Mouse (Mus musculus) cerebellum, adult (tissue): ENCODE results near the gene Prkce.

ENCODE experiments used
- ATAC-seq: cut with Nextera tagmentation; 2 replicates; pipeline ENCODE4 v1.9.2; 2017; ENCODE audit warnings: mild to moderate bottlenecking, moderate library complexity, mixed read lengths; ENCODE audit not compliant: insufficient number of reproducible peaks, low FRiP score, low TSS enrichment

Gene Prkce

GRCm38 (mm10) chr17:86582341-86582740 lies 414.8 kb downstream of the Prkce start:
- no peak for ATAC-seq

- no peak for ATAC-seq
These were observed 418.9 kb downstream of the Prkce start for GRCm38 (mm10) chr17:86586441-86586840.

DNA sequence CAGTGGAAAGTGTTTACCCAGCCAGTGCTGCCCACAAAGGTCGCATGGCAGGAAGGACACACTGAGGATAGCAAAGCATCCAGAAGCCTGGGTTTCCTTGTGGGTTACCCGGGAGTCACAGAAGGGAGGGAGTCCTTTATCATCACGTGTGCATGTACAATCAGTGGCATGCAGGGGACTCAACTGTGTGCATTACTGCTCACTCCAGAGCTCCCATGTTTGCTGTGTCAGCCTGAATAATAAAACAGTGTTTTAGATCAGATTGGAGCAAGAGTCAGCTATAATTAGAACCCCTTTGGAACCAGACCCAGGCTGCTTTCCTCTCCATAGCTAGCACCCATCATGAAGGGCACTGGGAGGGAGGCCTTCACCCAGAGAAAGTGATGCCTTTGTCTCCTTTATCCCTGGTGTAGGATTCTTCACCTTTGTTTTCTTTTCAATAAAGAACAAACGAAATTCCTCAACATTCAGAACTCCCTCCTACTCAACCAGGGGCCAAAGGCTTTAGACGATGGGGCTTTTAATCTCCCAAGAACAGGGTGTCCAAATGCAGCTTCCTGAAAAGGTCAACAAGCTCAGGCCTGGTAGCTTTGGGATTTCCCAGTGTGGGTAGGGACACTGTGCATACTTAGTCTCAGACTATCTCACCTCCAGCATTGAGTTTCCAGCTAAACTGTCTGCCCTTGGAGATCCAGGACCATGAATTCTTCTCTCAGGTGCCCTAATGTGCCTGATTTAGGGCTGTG lies 421.3 kb downstream of the Prkce start:
- no peak for ATAC-seq

- no peak for ATAC-seq
These were observed 422.1 kb downstream of the Prkce start for GRCm38 (mm10) chr17:86589681-86590080.

DNA sequence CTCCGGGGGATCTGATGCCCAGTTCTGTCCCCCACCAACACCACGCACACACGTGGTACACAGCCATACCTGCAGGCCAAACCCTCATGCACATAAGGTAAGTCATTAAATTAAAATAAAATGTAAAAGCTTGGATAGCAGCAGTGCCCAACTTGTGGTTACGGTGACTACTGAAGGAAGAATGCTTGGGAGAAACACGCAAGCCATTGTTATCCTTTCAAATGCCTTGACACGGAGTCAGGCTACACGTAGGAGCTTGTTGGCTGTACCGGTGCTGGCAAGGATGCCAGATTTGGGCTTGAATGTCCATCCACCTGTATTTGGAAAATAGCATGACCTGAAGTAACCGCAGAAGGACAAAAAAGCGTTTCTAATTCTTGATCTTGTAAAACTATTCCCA lies 423.7 kb downstream of the Prkce start:
- ATAC-seq = no peak

- no peak for ATAC-seq
These were observed 425.5 kb downstream of the Prkce start for GRCm38 (mm10) chr17:86592991-86593586.

DNA sequence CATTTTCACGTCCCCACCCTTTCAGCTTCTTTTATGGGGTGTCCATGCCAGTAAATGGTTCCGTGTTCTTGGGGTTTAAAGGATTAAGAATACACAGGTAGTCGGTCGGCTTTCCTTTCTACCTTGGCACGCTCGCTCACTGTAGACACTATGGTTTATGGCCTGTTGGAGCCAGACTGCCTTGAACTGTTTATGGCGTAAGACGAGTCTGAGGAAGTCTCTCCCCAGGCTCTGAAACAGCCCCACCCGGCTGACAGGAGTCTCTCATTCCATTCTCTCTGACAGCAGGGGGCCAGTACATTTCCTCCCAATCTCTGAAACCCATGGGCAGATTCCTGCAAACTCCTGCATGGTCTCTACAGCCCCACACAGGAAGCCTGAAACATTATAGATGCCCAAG lies 427.9 kb downstream of the Prkce start:
- no peak for ATAC-seq

GRCm38 (mm10) chr17:86601116-86601515 lies 433.5 kb downstream of the Prkce start:
- ATAC-seq = no peak

- no peak for ATAC-seq
These were observed 434.3 kb downstream of the Prkce start for GRCm38 (mm10) chr17:86601901-86602300.

DNA sequence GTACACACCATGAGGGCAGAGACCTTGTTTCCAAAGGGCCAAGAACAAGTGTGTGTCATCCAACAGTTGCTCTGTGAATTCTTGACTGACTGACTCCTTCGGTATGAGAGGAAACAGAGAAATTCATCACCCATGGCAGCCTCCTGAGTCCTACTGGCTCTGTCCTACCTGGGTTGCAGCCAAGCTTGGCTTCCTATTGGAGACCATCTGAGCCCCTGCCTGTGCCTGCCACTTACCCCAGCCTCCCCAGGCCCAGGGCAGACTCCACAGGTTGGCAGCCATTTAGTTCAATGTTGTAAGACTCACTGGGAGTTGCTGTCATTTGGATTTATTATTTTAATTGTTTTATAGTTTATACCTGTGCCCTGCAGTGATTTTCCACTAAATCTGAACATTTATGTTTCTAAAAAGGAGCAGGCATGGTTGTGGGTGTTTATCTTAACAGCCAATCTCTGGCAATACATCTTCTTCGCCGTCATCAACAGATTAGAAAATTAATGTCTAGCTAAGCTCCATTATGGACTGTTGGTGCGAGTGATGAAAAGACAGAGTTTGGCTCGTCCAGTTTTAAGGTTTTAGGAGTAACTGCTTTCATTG lies 436.4 kb downstream of the Prkce start:
- ATAC-seq = no peak

DNA sequence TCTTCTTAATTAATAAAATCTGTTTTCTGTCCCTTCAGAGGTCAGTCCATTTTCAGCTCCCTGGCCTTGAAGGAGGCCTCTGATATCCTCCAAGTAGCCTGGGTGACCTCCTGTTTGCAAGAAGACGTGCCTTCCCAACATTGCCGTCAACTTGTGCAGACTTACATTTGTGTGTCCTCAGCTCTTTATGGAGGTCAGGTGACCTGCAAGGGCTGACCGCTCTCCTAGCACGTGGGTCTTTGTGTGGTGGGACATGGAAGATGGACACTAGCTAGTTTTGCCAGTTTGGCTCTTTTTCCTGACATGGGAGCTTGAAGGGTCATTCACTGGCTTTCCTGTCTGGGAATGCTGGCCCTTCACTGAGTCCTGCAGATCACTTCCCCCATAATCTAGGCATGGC lies 440.4 kb downstream of the Prkce start:
- no peak for ATAC-seq

DNA sequence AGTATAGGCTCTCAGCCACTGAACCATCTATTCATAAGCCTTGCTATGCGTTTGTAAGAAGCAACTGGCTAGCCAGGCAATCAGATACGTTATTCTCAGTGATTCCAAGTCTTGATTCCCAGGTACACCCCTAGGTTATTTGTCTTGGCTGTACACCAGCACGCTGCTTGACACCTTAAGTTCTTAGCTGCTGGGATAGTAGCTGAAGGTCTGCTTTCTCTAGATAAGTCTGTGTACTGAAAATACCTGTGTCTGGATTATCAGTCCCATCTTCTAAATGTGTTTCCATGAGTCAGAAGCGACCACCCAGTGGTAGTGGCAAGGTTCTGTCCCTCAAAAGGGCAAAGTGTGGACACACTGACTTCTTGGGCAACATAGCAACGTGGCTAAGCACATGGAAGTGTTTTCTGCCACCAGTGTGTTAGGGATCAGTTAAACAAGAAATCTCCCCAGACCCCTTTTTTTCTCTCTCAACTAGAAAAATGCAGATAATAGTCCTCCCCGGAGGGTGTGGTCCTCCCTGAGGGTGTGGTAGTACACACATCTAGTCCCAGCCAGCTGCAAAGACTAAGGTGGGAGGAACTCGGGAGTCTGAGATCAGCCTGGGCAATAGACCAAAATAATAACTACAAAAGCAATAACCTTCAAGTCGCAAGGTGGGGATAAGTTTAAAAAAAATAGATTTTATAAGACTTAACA lies 442.8 kb downstream of the Prkce start:
- ATAC-seq = no peak

DNA sequence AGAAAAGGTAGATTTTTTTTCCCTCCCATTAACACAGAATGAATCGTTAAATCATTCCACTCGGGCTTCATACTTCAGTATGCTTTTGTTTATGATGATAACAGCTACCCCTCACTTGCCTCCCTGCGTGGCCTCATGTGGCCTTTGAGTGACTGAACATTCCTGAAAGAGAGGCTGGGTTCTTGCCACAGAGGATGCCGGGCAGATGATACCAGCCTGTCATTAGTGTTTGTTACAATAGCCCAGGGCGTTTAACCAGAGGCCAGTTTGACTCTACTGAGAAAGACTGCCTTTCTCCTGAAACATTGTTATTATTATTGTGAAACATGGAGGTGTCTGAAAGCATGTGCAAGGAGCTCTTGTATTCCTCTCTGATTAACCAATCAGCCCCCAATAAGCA lies 444.2 kb downstream of the Prkce start:
- no peak for ATAC-seq

- ATAC-seq = no peak
These were observed 448.2 kb downstream of the Prkce start for GRCm38 (mm10) chr17:86615592-86616291.

DNA sequence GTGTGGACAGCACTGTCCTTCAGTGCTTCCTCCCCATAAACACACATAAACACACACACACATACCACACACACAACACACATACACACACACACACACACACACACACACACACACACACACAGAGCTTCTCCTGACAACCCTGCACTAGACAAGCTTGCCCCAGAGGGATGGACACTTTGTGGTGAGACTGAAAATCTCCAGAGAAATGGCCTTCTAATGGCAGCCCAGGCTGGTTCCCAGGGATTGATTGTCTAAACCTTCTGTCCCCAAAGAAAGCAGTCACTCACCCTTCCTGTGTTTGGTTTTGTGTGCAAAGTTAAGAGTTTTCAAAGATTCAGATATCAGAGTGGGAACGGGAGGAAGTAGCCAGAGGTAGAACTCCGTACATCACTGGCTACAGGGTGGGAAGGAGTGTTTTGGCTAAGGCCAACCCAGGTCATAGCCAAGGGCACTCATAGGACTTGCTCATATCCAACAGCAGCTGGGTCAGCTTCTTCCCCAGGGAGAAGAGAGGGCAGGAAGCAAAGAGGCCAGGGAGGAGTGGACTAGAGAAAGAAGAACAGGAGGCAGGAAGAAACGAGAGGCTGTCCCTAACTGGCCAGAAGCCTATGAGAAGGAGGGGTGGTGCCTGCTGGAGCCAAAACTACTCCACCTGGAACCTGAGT lies 450.1 kb downstream of the Prkce start:
- ATAC-seq = no peak

GRCm38 (mm10) chr17:86618431-86618861 lies 450.9 kb downstream of the Prkce start:
- ATAC-seq = no peak

DNA sequence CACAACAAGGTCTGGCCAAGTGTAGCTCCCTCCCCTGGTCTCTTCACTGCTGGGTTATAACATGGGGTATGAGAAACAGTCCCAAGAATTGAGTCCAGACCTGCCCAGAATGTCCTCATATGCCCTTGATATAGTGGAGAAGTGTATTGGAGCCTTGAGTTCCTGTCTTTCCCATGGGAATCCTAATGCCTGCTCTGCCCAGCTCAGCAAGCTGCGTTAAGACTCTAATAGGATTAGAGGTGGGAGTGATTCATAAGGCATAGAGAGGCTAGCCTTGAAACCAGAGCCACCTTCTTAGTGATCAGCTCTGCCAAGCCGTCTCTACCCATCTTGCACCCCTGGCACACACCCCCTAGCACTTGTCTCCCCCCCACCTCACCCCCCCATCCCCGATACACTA lies 455.3 kb downstream of the Prkce start:
- no peak for ATAC-seq

DNA sequence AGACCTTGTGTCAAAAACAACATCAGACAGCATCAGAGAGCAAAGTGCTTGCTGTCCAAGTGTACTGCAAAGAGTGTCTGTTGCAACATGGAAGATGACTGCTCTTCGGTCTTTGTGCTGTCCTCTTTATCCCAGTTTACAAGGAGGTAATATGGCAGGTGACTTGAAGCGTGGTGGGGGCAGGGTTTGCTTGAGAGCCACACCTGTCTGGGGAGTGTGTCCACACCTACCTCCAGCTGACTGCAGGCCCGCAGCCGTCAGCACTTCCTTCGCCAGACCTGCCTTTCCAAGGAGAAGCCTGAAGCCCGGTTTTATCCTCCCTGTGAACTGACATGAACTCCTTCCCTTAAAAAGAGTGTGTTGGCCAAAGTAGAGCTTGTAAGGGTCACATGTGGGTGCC lies 458.9 kb downstream of the Prkce start:
- no peak for ATAC-seq

DNA sequence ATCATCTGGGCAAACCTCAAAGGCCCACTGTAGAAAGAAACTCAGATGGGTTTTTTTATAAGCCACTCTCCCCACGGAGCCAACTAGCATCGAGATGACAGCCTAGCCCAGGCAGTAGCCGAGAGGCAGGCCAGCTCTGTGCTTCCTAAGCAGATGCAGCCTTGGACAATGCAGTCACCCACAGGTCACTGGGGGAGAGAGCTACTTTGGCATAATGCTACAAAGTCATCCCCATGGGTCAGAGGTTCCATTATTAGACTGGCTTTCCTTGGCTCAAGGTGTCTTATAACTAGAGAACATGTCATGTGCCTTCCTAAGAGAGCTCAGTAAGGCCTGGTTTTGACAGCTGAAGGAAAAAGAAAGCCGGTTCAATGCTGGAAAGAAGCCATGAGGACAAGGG lies 465.5 kb downstream of the Prkce start:
- ATAC-seq = no peak

DNA sequence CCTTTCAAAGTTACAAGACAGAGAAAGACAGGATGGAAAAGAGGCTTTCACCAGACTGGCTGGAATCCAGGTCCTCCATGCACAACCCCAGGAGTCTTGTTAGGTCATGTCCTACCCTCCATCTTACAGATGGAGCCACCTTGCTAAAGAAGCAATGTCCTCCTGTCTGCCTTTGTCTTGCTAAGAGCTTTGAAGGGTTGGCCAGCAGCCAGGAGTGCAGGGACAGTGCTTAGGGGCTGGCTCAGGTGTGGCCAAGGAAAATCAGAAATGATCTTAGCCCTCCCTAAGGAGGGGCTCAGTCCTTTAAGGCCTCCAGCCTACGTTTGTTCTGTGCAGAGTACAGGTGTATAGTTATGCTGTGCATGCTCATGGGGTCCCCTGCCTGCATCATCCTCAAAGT lies 469.7 kb downstream of the Prkce start:
- no peak for ATAC-seq
